Mouse (Mus musculus): ENCODE results near the gene Dusp2. TPM values are rescaled to one million over a fixed set of nuclear protein-coding genes. Genes with fewer than 3 reads are reported as not detected.
A peak's percentile ranks its signal among the peaks of the same experiment; 100 is the strongest.

The Dusp2 gene
- polyA plus RNA-seq, 1 experiment from 2014 or later: 3.6 TPM

GRCm38 (mm10) chr2:127341159-127341558 lies 5.2 kb downstream of the Dusp2 start:
- no peak overlapping the region for H3K4me2 ChIP-seq
- no peak overlapping the region for H3K9ac ChIP-seq
- H3K36me3 ChIP-seq (ENCODE audit: poor library complexity, severe bottlenecking): no peaks in the 10 kb centered on the region
- peaks cover 48% of the 10 kb centered on the region for H3K27me3 ChIP-seq
- H3K27ac ChIP-seq: no peak overlapping the region
- H3K4me3 ChIP-seq: no peak overlapping the region
- peaks cover 6% of the 10 kb centered on the region; the same call in 1 of the 2 replicates for H3K4me1 ChIP-seq
- WGBS: 19% methylated on average over 3 of the region's 3 CpGs
- no peaks in the 10 kb centered on the region for H3K9me3 ChIP-seq (replicated peaks)
- ATAC-seq: no peak

GRCm38 (mm10) chr2:127346334-127346733 lies 10.4 kb downstream of the Dusp2 start:
- WGBS: 76% methylated on average over 1 of the region's 1 CpGs
- no peak for ATAC-seq

DNA sequence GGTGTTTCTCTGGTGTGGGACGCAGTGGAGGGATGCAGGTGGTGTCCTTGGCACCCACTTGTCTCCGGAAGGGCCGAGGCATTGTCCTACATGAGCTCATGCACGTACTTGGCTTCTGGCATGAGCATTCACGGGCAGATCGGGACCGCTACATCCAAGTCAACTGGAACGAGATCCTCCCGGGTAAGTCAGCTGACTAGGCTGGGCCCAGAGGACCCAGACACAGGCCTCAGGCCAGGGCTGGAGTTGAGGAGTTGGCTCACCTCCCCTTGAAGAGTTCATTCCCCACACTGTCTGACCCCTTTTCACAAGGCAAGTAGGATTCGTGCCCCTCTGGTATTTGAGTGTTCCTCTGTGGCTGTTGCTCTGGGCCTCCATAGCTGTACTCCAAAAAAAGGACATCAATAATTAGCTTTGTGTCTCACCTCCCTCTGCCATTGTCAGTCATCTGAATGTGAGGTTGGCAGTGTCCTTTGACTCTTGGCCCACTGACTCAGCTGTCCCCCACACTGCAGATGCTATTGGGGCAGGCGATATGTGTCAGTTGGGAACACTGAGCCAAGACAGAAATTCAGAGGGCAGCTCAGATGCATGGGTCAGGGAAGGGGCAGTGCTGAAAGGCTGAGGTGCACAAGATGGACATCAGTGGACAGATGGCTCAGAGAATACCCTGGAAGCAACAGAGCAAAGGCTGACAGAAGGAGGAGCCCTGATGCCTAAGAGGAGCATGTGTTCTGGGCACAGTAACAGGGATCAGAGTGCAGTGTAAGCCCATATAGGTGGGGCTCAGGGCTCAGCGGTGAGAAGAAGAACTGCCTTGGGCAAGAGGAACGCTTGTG lies 11.4 kb downstream of the Dusp2 start:
- Histone ChIP-seq H3K9me3 (replicated peaks) (no peaks in the 10 kb centered on the region), H3K9ac (no peak overlapping the region), H3K4me2 (no peak overlapping the region), H3K27ac (no peak overlapping the region), H3K4me3 (no peak overlapping the region), H3K36me3 (ENCODE audit: poor library complexity, severe bottlenecking) (no peaks in the 10 kb centered on the region), H3K4me1 (no peaks in the 10 kb centered on the region), H3K27me3 (0 out of 2 replicates have a peak, but pooled peaks cover 4% of the 10 kb centered on the region)
- 79% methylated on average over 13 of the region's 13 CpGs for WGBS
- ATAC-seq: no peak

More at GRCm38 (mm10) chr2:127346334-127346733, 10.4 kb downstream of the Dusp2 start:
- Histone ChIP-seq H3K4me2 (no peak overlapping the region), H3K4me3 (no peak overlapping the region), H3K27me3 (0 out of 2 replicates have a peak, but pooled peaks cover 14% of the 10 kb centered on the region), H3K36me3 (ENCODE audit: poor library complexity, severe bottlenecking) (no peaks in the 10 kb centered on the region), H3K9ac (no peak overlapping the region), H3K4me1 (no peaks in the 10 kb centered on the region), H3K9me3 (replicated peaks) (no peaks in the 10 kb centered on the region), H3K27ac (no peak overlapping the region)

DNA sequence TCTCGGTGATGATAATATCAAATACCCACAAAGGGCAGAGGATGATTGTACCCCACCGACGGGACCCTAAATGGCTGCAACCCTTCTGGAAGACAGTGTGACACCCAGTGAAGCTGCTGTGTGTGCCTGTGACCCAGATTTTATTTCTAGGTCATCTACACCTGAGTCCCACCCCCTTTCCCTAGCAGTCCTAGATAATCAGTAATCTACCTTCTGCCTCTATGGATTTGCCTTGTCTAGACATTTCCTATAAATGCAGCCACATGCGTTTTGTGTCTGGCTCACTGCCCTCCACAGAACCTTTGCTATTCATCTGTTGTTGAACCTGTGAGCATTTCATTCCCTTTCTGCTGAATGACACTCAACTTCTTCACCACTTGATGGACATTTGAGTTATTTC lies 17.9 kb downstream of the Dusp2 start:
- 89% methylated on average over 4 of the region's 4 CpGs for WGBS
- H3K27me3 ChIP-seq: peaks cover 10% of the 10 kb centered on the region; the same call in 1 of the 2 replicates
- ATAC-seq: no peak
- H3K4me1 ChIP-seq: no peaks in the 10 kb centered on the region
- no peak overlapping the region for H3K4me2 ChIP-seq
- H3K4me3 ChIP-seq: no peak overlapping the region
- H3K36me3 ChIP-seq (ENCODE audit: poor library complexity, severe bottlenecking): no peaks in the 10 kb centered on the region
- no peaks in the 10 kb centered on the region for H3K9me3 ChIP-seq (replicated peaks)
- H3K27ac ChIP-seq: no peak overlapping the region
- no peak overlapping the region for H3K9ac ChIP-seq

GRCm38 (mm10) chr2:127362459-127363281 lies 26.7 kb downstream of the Dusp2 start, which contains the start of gene Adra2b:
Gene Adra2b (plus strand): TSS chr2:127363208.
- Histone ChIP-seq H3K27me3 (peaks cover 74% of the 10 kb centered on the region), H3K4me2 (peak within 1 kb of the TSS; percentile 74), H3K9ac (peak within 1 kb of the TSS; percentile 40), H3K27ac (no peak within 1 kb of the TSS), H3K9me3 (replicated peaks) (no peaks in the 10 kb centered on the region), H3K4me1 (peaks cover 16% of the 10 kb centered on the region), H3K36me3 (ENCODE audit: poor library complexity, severe bottlenecking) (no peaks in the 10 kb centered on the region), H3K4me3 (peak within 1 kb of the TSS; percentile 44)
- under 1% methylated on average over 42 of the region's 49 CpGs for WGBS
- ATAC-seq: peak; percentile 80

DNA sequence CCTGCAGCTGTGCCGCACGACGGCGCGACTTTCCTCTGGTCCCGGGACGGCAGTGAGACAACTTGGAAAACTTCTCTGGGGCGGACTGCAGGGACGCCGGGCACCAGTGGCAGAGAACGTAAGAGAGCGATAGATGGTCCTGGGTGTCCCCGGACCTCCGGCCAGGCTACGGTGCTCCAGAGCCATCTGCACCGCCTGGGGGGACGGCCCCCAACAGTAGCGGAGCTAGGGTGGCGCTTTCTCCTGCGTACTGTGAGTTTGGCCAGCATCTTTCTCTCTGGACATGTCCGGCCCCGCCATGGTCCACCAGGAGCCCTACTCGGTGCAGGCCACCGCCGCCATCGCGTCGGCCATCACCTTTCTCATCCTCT lies 27.3 kb downstream of the Dusp2 start:
- Histone ChIP-seq H3K9ac (peak overlapping the region; percentile 40), H3K9me3 (replicated peaks) (no peaks in the 10 kb centered on the region), H3K4me1 (peaks cover 16% of the 10 kb centered on the region), H3K36me3 (ENCODE audit: poor library complexity, severe bottlenecking) (no peaks in the 10 kb centered on the region), H3K27ac (no peak overlapping the region), H3K27me3 (peaks cover 76% of the 10 kb centered on the region), H3K4me2 (peak overlapping the region; percentile 74), H3K4me3 (peak overlapping the region; percentile 44)
- ATAC-seq: peak; percentile 25; the same call in 1 of the 2 replicates
- WGBS: under 1% methylated on average over 28 of the region's 28 CpGs

DNA sequence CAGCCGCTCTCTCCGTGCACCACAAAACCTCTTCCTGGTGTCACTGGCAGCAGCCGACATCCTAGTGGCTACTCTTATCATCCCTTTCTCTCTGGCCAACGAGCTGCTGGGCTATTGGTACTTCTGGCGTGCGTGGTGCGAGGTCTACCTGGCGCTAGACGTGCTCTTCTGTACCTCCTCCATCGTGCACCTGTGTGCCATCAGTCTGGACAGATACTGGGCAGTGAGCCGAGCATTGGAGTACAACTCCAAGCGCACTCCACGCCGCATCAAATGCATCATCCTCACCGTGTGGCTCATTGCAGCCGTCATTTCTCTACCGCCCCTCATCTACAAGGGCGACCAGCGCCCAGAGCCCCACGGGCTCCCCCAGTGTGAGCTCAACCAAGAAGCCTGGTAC lies 27.7 kb downstream of the Dusp2 start:
- Histone ChIP-seq H3K4me1 (peaks cover 16% of the 10 kb centered on the region), H3K36me3 (ENCODE audit: poor library complexity, severe bottlenecking) (no peaks in the 10 kb centered on the region), H3K9ac (peak overlapping the region; percentile 40; the same call in 1 of the 2 replicates), H3K27ac (no peak overlapping the region), H3K4me3 (peak overlapping the region; percentile 44), H3K4me2 (peak overlapping the region; percentile 74), H3K9me3 (replicated peaks) (no peaks in the 10 kb centered on the region), H3K27me3 (peaks cover 76% of the 10 kb centered on the region)
- WGBS: 6% methylated on average over 20 of the region's 20 CpGs
- 0 out of 2 replicates have a peak, but pooled peaks have one; percentile 26 for ATAC-seq

GRCm38 (mm10) chr2:127364452-127364851 lies 28.5 kb downstream of the Dusp2 start:
- 0 out of 2 replicates have a peak overlapping the region, but pooled peaks have one; percentile 44 for H3K4me3 ChIP-seq
- H3K4me1 ChIP-seq: peaks cover 16% of the 10 kb centered on the region
- H3K4me2 ChIP-seq: no peak overlapping the region
- no peaks in the 10 kb centered on the region for H3K36me3 ChIP-seq (ENCODE audit: poor library complexity, severe bottlenecking)
- no peak for ATAC-seq
- no peaks in the 10 kb centered on the region for H3K9me3 ChIP-seq (replicated peaks)
- no peak overlapping the region for H3K9ac ChIP-seq
- peaks cover 76% of the 10 kb centered on the region for H3K27me3 ChIP-seq
- H3K27ac ChIP-seq: no peak overlapping the region
- 17% methylated on average over 8 of the region's 8 CpGs for WGBS

DNA sequence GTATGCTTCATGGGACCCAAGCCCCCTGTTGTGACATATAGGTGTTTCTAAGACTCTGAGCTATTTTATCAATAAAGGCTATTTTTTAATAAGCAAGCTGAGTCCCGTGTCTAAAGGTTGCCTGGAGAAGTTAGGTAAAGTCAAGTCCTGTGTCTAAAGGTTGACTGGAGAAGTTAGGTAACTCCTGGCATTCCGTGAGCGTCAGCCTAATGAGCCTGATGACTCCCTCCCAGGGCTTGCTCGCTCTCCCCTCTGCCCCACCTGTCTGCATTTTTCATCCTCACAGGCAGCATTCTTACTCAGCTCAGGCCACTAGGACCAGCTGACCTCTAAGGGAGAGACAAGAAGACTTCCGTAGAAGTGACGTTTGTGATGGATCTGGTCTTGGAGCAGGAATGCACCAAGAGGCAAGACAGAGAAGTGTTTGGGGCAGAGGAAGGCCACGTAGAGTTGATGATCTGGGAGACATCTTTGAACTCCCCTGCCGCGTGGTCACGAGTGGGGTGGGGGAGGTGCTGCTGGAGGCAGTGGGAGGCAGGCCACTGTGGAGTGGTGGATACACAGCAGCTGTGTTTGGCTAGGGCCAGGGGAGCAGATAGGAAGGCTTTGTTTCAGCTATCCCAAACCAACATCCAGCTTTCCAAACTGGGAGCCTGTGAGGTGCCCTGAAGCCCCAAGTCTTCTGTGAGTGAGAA lies 31.3 kb downstream of the Dusp2 start:
- no peaks in the 10 kb centered on the region for H3K9me3 ChIP-seq (replicated peaks)
- H3K36me3 ChIP-seq (ENCODE audit: poor library complexity, severe bottlenecking): no peaks in the 10 kb centered on the region
- no peak overlapping the region for H3K4me2 ChIP-seq
- peaks cover 16% of the 10 kb centered on the region for H3K4me1 ChIP-seq
- no peak overlapping the region for H3K27ac ChIP-seq
- H3K4me3 ChIP-seq: no peak overlapping the region
- WGBS: 73% methylated on average over 10 of the region's 10 CpGs
- peaks cover 53% of the 10 kb centered on the region for H3K27me3 ChIP-seq
- no peak overlapping the region for H3K9ac ChIP-seq
- no peak for ATAC-seq

DNA sequence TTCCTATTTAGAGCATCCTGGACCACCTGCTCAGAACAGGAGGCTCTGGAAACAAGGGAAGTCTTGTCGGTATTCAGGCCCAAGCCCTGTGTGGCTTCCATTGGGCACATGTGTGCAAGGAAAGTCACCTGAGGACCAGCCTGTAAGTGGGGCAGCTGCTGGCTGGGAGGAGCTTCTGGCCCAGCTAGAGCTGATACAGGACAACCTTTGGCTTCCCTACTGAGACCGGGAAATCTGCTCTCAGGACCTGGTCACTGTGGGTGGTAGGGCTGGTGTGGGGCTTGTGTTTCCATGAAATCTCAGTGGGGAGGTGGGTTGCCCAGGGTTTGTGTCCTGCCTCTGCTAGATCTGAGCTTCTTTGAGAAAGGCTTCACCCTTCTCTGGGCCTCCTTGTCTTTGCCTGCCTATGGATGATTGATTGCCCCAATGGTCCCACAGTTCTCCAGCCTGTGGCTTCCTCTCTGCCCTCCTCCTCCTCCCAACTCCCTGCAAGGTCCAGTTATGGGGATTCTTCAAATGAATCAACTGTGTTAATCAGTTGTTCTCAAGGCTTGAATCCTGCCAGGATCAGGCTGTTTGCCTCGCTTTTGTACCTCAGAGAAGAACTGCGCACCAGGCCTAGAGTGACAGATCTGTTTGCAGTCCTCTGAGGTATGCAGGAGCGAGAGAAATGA lies 33.9 kb downstream of the Dusp2 start:
- no peak overlapping the region for H3K9ac ChIP-seq
- H3K4me2 ChIP-seq: no peak overlapping the region
- peaks cover 28% of the 10 kb centered on the region for H3K27me3 ChIP-seq
- no peaks in the 10 kb centered on the region for H3K9me3 ChIP-seq (replicated peaks)
- H3K27ac ChIP-seq: no peak overlapping the region
- H3K4me1 ChIP-seq: no peaks in the 10 kb centered on the region
- WGBS: 83% methylated on average over 5 of the region's 5 CpGs
- ATAC-seq: no peak
- no peak overlapping the region for H3K4me3 ChIP-seq
- H3K36me3 ChIP-seq (ENCODE audit: poor library complexity, severe bottlenecking): no peaks in the 10 kb centered on the region

All from forebrain, embryonic 13.5 days (tissue).